Mouse (Mus musculus) neural tube, embryonic 10.5 days (tissue): ENCODE measurements around the gene Zcchc24.
A peak's percentile ranks its signal among the peaks of the same experiment; 100 is the strongest.

Experiments
- DNase-seq: peaks from one replicate; pipeline ENCODE4 v3.0.0-alpha.2; 2017; ENCODE audit warnings: low spot score; ENCODE audit errors: extremely low spot score

Gene Zcchc24

DNA sequence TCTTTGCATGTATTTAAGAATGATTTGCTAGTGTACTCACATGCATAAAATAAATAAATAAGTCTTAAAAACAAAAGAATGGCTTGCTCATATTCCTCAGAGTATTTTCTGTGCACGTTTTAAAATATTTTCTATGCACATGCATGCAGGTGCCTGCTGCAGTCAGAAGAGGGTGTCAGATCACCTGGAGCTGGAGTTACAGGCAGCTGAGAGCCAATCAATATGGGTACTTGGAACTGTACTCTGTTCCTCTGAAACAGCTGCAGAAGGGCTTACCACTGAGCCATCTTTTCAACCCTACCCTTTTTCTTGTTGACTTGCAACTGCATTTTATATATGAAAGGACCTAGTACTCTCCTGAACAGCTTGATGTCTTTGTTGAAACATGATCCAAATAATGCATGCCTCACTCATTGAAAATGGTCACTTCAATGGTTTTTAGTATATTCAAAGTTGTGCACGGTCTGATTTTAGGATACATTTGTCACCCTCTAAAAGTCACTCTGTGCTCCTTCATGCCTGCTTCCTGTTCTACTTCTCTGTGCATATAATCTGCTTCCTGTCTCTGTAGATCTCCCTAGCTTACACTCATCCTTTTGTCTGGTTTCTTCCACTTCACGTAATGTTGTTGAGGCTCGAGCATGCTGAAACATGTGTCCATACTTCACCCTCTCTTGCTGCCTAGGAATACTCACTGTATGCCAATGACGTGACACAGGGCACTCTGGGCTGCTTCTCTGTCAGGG lies 47.7 kb downstream of the Zcchc24 start:
- DNase-seq = no peak

DNA sequence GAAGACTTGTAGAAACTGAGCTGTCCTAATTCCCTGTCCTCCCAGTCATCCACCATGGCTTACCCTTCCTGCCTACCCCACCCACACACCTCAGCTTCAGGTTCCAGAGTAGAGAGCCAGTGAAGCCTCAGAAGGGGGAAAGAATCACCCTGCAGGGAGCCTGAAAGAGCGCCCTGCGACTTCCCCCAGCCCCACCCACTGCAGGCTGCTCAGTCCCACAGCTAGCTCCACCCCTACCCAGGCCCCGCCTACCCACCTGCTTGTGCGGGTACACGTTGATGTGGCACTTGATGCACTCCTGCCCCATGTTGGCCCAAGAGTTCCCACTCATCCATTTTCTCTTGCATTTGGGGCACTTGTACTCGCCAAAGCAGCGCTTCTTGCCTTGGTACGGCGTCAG lies 49.5 kb downstream of the Zcchc24 start:
- DNase-seq = no peak

DNA sequence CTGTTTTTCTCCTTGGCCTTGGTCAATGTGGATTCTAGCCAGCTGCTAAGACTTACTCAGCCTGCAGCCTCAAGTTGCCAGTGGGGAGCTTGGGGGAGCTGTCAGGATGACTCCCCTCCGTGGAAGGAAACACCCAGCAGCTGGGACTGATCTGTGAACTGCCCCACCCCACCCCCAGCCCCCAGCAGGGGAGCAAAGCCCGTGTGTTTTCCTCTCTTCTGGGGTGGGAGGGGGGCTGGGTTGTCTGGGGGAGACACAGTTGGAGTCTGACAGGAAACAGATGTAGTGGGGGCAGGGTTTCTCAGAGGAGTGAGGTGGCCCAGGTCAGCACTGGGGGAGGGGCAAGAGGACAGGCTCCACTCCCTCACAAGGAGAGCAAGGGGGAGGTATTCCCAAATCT lies 50.4 kb downstream of the Zcchc24 start:
- DNase-seq = peak; percentile 66

DNA sequence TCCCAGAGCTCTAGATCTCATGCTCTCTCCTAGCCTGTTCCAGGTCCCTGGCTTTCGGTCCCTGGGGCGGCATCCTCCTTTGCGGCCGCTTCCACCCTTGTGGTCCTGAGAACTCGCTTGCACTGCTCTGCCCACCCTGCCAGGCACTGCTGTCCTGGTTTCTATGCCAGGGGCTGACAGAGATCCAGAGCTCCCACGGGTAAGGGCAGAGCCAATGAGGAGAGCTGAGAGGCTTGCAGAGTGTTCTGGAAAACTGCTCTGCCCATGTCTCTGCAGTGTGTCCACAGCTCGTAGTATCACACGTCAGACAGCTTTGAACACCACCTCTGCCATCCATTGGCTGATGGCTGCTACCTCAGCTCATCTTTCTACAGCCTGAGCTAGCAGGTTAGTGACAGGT lies 51.1 kb downstream of the Zcchc24 start:
- DNase-seq = no peak

DNA sequence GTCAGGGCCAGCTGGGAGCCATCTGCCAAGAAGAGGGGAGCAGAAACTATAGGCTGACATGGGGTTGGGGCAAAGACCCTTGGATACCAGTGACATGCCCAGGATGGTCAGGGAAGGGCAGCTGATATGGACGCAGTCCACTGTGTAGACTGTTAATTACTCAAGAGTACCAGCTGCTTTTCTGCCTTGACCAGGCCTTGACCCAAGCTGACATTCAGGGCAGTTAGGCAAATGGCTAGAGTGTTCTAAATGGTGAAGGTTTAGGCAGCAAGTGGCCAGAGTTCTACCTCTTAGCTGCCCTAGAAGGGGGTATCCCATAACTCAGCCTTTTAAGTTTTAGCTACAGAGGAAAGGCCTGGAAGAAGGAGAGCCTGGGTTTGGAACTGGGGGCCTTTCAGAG lies 52.3 kb downstream of the Zcchc24 start:
- no peak for DNase-seq

DNA sequence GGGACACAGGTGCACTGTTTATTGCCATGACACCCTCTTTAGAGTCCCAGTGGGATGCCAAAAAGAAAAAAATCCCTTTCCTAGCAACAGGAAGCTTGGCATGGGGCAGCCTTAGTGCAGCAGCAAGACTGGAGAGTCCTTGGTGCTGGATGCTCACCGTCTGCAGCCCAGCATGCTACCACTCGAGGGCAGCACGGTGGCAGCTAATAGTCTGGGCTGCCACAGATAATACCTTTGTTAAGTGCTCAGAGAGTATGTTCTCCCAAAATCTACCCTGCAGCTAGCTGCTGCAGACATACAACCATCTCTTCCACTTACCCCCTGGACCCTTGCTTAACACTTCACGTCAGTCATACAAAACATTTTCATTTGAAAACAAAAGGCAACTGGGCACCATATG lies 55.4 kb downstream of the Zcchc24 start:
- DNase-seq = no peak

DNA sequence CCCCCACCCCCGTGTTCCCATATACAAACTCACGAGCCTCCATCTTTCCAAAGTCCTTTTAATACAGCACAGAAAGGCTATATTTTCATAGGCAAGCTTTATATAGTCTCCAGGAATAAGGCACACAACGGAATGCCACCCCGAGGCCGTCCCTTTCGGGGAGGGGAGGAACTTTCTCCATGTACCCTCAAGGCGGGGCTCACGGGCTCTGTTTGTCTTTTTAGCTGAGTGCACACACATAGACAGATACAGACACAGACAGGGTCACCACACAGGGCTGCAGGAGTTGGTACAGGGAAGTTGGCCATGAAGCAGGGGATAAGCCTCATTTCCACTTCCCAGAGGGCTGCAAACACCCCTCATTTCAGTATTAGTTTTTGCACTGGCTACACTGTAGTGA lies 57.2 kb downstream of the Zcchc24 start:
- DNase-seq = no peak

DNA sequence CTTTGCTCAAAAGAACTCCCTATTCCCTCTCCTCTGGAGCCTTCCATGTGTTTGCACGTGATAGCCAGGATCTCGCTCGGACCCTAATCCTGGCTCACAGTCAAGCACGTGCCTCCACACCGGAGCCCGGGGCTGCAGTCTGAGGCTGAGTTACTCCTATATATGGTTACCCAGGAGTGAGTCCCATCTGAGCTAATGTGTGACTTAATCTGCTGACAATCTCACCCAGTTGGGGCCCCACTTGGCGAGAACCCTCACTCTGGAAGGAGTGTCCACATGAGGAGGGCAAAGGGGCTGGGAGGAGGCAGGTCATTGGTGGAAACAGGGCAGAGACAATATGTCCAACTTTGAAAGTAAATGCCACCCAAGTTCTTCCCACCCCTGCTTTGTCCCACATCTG lies 57.7 kb downstream of the Zcchc24 start:
- no peak for DNase-seq

DNA sequence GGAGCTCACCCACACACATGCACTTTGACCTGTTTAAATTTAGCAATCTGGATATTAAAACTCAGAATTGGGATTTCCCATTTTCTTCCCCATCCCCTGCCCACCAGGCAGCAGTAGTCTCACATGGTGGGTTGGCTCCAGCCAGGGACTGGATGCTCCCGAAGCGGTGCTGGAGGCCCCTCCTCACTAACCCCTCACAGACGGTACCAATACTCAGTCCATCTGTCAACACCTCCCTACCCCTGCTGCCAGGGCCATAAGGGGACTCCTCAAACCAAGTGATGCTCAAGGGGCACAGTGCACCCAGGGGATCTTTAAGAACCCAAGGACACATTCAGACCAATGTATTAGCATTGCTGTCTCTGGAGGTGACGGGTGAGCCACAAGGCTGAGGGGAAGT lies 58.2 kb downstream of the Zcchc24 start:
- no peak for DNase-seq

DNA sequence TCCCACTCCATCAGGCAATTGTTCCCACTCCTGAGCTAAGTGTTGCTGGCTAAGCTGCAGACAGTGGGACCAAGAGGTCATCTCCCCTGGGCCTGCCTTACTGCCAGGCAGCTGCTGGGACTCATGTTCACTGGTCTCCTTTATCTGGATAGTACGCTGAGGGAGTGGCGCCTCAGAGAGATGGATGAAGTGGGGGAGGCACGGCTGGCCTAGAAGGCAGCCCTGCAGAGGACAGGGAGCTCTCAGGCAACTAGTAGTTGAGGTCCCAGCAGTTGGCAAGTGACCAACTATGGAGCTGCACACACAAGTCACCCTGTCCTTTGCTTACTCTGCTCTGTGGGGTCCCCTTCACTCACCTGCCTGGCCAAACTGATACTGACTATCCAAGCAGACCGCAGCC lies 58.8 kb downstream of the Zcchc24 start:
- no peak for DNase-seq

DNA sequence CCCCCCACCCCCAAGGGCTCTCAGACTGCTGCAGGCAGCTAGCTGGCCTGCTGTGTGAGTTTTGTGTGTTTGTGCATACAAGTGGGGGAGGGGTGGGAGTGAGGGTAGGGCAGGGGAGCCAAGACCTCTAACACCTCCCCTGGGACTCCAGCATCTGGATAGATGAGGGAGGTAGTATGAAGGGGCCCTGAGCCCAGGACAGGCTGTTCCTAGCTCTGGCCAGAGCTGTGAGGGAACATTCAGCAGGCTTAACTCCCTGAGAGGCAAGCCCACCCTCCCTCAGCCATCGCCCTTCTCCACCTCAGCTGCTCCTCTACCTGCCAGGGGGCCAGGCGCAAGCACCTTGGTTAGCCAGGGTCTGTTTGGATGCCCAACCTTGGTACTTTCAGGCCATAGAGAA lies 59.9 kb downstream of the Zcchc24 start:
- DNase-seq = no peak

DNA sequence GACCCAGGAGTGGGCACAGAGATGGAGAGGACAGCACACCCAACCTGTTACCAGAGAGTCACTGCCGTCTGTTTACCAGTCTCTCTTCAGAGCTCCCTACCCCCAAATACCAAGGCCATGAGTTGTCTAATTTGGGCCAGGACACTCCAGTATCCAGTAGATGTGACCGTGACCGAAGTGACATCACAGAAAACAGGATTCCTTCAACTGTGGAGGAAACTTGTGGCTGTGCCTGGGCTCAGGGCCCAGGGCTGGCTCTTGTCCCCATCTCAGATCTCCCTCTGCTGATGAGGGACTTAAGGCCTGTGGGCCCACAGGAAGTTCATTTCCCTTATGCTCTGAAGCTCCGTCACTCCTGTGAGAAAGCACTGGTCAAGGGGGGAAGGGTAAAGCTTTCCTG lies 60.4 kb downstream of the Zcchc24 start:
- no peak for DNase-seq

DNA sequence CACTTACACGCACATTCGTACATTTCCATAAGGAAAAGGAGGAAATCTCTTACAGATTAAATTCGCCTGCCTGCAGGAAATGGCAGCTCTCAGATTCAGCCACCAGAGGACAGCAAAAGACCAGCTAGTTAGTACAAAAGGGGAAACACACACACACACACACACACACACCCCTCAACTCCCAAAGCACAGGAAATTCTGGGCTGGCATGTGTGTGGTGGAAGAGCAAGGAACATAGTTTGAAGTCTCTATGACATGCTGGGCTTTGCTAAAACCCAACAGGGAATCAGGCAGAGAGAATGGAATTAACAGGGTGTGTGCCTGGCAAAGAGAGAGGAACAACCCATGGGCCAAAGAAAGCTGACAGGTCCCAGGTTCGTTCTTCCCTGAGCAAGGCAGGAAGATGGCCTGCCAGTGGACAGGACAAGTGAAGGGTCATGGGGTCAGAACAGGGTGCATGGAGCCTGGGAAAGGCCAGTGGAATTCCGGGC lies 61.1 kb downstream of the Zcchc24 start:
- no peak for DNase-seq

DNA sequence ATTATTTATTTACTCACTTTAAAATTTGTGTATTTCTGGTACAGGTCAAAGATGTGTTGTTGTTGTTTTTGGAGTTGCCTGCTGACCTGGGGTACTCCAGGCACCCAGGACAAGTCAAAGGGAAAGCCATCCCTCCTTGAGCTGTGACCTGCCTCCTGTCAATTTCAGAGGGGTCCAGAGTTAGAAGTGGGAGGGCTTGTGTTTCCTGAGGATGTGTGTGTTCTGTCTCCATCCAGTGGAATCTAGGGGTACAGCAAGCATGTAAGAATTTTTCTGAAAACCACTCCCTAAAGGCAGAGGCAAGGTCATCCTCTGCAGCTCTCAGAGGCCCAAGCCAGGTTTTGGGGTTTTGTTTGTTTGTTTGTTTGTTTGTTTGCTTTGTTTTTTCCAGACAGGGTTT lies 66.9 kb downstream of the Zcchc24 start:
- no peak for DNase-seq

DNA sequence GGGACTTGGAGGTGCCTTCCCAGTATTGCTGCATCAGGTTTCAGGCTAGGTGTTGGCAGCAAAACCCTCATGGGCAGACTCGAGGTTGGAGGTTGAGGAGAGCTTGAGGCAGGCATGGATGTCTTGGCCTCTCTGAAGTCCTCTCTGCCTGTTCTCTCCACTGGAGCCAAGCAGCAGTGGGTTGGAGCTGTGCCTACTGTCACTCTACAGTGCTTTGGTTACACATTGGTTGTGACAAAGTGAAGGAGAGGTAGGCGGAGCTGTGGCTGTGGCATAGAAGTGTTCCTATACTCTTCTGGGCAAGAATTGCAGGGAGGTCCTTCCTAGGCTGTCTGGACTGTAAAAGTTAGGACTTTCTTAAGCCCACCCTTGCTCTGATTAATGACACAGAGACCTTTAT lies 72.5 kb downstream of the Zcchc24 start:
- DNase-seq = no peak

DNA sequence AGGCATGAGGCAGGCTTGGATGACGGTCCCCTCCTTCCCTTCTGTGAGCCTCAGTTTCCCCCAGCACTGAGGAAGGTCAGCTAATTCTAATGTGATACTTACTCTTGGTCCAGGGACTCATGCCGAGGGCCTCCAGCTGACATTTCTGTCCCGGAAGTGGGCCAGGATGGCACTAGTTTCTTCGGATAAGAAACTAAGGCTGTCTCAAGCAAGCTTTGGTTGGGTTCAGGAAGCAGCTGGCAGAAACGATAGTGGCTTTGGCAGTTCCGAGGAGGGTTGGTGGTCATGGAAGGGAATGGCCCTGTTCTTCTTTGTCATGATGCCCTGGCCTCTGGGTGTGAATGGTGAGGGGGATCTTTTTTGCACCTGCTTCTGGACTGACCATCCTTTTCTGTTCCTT lies 73.8 kb downstream of the Zcchc24 start:
- no peak for DNase-seq

DNA sequence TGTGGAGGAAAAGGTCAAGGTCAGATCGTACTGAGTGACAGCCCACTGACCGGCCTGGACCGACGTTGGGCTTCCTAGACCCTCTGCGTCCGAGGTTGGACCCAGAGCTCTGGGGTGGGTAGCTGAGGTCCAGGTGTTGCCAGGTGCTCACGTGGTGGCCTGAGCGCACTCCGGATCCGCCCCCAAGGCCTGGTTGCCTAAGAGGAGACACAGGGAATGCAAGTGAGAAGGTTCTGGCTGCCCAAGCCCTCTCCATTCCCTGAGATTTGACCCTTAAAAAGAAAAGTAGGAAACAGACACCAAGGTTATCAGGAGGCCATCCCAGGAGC lies 74.3 kb downstream of the Zcchc24 start:
- DNase-seq = no peak

DNA sequence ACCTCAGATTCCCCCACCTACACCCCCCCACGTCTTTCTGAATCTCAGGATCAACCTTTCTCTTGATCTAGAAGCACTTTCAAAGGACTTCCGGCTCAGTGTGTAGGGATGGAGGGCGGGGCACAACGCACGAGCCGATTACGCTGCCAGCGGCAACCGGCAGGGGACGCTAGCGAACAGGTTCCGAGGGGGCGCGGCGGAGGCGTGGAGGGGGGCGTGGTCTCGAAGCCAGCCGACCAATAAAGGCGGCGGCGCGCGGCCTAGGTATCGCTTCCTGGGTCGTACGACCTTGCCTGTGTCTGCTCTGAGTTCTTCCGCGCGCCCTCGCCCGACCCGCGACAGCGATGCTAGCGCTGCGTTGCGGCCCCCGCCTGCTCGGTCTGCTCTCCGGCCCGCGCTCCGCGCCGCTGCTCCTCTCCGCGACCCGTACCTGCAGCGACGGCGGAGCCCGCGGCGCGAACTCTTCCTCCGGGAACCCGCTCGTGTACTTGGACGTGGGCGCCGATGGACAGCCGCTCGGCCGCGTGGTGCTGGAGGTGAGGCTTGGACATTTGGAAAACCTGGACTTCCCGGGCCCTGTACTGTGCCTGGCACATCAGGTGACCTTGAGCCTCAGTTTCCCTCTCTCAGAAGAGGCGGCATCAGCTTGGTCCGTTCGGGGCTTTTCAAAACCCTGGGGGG lies 74.8 kb downstream of the Zcchc24 start, which contains the start of gene Ppif:
Gene Ppif (plus strand): TSS at position 267 of the 681 bp plus-strand sequence.
- DNase-seq = peak; percentile 99

DNA sequence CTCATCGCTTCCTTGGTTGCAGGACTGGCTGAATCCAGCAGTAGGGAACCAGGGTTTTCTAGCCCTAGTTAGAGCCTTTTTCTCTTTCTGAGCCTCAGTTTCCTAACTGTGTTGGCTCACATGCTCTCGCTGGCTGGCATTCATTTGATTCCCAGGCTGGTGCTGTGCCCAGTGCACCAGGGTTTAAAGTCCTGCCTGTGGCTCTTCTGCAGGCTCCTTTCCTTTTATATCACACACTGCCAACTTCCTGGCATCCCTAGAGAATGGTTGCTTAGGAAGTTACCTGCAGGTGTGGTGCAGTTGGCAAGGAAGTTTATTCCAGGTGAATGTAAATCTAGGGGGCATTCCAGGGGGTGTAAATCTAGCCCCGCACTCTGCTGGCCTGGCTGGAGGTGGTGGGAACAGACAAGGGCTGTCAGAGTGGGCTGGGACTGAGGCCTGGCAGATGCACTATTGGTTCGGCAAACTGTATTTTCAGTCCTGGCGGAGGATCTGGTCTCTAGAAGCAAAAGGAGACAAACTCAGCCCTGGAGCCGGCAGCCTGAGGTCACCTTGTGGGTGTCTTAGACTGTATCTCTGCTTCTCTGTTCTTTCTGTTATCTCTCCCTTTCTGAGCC lies 75.5 kb downstream of the Zcchc24 start:
- no peak for DNase-seq

DNA sequence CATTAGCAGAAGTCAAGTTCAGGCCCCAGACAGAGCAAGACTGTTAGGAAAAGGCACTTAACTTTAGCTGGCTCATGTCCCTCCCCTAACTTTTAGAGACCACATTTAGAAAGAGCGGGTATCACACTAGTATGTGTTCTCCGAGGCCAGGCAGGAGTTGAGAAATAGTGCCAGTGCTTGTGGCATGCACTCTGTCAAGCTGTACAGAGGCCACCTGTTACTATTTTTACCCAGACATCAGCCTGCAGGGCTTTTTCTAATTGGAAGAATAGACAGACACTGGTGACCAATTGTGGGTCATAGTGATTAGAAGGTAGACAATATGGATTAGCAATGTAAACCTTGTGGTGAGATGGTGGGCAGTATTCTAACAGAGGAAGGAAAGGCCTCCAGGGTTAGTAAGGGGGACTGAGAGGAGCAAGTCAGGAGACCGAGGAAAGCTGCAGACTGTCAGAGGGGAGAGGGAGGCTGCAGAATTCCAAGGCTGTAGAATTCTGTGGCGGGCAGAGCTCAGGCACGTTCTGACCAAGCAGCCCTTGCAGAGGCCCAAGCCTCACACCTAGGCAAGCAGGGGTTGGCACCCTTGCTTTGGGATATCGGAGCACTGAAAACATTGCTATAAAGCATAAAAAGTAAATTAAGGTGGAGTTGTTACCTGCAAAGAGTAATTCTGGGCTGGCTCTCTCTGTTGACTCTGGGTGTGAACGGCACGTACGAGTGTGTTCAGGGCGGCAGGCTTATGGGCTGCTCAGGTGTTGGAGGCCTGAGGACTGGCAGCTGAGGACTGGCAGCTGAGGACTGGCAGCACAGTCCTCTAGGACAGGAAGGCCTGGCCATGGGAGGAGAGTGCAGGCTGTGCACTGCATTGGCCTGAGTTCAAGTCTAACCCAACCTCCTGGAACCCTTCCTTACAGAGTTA lies 81.6 kb downstream of the Zcchc24 start:
- DNase-seq = no peak

DNA sequence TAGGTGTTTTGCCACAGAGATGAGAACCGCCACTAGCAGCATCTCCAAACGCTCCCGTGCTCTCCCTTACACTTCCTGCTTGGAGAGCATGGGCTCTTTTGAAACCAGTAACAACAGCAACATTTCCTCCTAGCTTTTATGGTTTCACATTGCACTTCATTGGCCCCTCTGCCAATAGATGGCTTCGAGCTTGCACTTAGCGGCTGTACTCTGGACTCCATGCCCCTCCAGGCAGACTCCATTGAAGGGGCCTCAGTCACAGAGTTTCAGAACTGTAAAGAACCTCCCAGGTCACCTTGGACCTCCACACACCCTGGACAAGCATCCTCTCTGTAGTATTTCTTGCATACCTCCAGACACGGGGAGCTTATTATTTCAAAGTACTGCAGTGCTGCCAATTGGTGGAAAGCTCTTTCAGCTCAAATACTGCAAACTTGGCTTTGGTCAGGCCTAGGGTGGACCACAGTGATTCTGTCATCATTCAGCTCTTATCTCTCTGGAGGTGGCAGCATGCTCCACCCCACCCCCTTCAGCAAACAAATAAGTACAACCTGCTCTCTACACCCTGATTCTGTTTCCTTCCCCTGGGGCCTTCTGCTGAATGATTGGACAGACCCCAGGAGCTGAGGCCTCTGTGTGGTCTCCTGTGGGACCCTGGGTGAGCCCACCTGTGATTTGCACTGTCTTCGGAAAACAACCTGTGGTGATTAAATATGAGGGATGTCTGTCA lies 82.5 kb downstream of the Zcchc24 start:
- DNase-seq = no peak
